Mouse (Mus musculus): Measurements from ENCODE around the gene Slitrk5. TPM values are rescaled to one million over a fixed set of nuclear protein-coding genes. Genes with fewer than 3 reads are reported as not detected.

Gene Slitrk5
- polyA plus RNA-seq (2014; fragmentation: Nextera tagmentation; extraction: Ambion mirVana) = 6.6 and 6.8 TPM in 2 replicates

DNA sequence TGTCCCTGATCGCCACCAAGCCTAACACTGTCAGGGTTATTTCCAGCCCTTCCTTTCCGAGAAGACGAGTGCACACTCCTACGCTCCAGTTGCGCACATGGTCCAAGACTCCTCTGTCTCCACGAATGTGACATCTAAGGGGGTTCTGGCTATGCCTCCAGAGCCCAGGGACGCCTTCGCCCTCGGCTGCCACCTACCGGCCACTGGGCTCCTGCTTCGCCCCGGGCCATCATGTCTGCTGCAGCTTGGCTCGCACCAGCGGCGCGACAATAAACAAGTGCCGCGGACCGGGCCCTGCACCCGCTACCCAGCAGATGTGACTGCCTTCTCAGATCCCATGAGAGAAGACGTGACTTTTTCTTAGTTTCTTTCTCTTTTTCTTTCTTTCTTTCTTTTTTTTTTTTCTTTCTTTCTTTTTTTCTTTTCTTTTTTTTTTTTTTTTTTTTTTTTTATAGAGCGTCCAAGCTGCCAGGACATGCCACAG lies at the start of gene Slitrk5:
Slitrk5 (plus strand) TSS at position 434 of the 484 bp plus-strand sequence.
- H3K4me2 ChIP-seq (replicated peaks; ENCODE audit: low read depth, low read length) = peak within 1 kb of the TSS; percentile 96
- WGBS = under 1% methylated on average over 22 of the region's 22 CpGs
- 0 out of 2 replicates have a peak, but pooled peaks cover 3% of the 10 kb centered on the region for H3K4me1 ChIP-seq (ENCODE audit: control insufficient read depth, insufficient read depth, low read length)
- peak within 1 kb of the TSS; percentile 64 for H3K4me3 ChIP-seq (ENCODE audit: low read depth, low read length)
- peak within 1 kb of the TSS; percentile 47 for H3K9ac ChIP-seq (replicated peaks; ENCODE audit: low read depth, low read length)
- peak; percentile 80; the same call in 1 of the 2 replicates for ATAC-seq (ENCODE audit: insufficient number of reproducible peaks, insufficient read depth, low FRiP score, low read depth)
- peak within 1 kb of the TSS; percentile 62; the same call in 1 of the 2 replicates for H3K27ac ChIP-seq (ENCODE audit: low read length)
- H3K27me3 ChIP-seq (ENCODE audit: control insufficient read depth, insufficient read depth, low read length) = no peaks in the 10 kb centered on the region
- H3K9me3 ChIP-seq (ENCODE audit: control insufficient read depth, low read depth, low read length) = no peaks in the 10 kb centered on the region
- no peaks in the 10 kb centered on the region for H3K36me3 ChIP-seq (ENCODE audit: control insufficient read depth, insufficient read depth, low read length)

DNA sequence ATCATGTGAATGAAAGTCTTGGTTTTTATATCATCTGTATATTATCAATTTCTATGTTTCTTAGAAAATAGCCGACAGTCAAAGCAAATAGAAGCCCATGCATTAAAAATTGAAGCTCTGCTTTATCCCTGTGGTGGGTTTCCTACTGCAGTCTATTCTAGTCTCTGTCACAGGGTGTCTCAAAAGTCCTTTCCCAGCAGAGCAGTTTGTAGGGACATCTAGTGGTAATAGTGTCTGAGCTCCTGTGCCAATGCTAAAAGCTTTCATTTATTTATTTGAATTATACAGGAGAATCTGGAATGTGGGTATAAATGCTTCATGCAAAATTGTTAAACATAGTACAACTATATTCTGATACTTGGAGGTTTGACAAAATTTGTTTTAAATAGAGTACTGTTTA lies 2.0 kb upstream of the Slitrk5 start:
- Histone ChIP-seq H3K9ac (replicated peaks; ENCODE audit: low read depth, low read length) (no peak overlapping the region), H3K4me3 (ENCODE audit: low read depth, low read length) (no peak overlapping the region), H3K4me1 (ENCODE audit: control insufficient read depth, insufficient read depth, low read length) (0 out of 2 replicates have a peak, but pooled peaks cover 3% of the 10 kb centered on the region), H3K4me2 (replicated peaks; ENCODE audit: low read depth, low read length) (no peak overlapping the region), H3K36me3 (ENCODE audit: control insufficient read depth, insufficient read depth, low read length) (no peaks in the 10 kb centered on the region), H3K27ac (ENCODE audit: low read length) (no peak overlapping the region), H3K27me3 (ENCODE audit: control insufficient read depth, insufficient read depth, low read length) (no peaks in the 10 kb centered on the region), H3K9me3 (ENCODE audit: control insufficient read depth, low read depth, low read length) (no peaks in the 10 kb centered on the region)
- no peak for ATAC-seq (ENCODE audit: insufficient number of reproducible peaks, insufficient read depth, low FRiP score, low read depth)
- 53% methylated on average over 1 of the region's 1 CpGs for WGBS

DNA sequence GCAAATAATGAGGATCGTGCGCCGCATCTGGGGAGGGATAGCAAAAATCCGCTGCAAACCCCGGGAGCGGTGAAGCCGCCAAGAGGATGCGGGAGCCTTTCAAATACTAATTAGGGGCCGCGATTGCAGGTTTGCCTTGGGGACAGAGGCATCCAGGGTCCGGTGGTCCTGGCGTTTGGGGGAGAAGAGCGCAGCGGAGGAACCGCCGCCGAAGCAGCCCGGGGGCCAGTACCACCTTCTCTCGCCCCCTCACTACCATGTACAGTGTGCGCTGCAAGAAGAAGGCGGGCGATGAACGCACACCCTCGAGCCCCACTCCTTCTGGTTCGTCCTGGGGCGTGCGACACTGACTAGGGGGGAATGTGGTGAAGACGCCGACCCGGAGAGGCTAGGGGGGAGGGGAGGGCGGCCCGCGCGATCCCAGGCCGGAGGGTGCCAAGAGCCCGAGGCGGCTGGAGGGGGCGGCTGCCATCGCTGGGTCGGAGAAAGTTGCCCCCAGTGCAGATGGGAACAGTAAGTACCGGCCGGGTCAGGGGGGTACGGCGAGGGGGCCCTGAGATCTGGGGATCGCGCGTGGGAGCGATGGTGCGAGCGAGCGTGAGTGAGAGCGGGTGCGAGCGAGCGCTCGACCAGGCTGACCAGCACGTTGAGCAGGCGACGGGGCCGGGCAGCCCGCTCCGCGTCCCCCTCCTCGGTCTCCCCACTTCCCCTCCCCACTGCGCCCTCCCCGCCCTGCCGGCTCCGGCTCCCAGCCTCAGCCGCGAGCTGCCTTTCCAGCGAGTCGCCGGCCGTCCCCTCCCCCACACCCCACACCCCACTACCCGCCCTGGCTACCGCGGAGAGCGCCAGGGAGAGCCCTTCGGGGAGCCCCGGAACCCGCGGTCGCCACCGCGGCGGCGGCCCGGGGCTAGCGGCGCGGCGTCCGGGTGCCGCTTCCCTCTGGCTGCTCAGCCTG lies 591 bp downstream of the Slitrk5 start:
- Histone ChIP-seq H3K9me3 (ENCODE audit: control insufficient read depth, low read depth, low read length) (no peaks in the 10 kb centered on the region), H3K4me2 (replicated peaks; ENCODE audit: low read depth, low read length) (peak overlapping the region; percentile 96), H3K27me3 (ENCODE audit: control insufficient read depth, insufficient read depth, low read length) (no peaks in the 10 kb centered on the region), H3K36me3 (ENCODE audit: control insufficient read depth, insufficient read depth, low read length) (no peaks in the 10 kb centered on the region), H3K4me3 (ENCODE audit: low read depth, low read length) (peak overlapping the region; percentile 64), H3K9ac (replicated peaks; ENCODE audit: low read depth, low read length) (peak overlapping the region; percentile 47), H3K27ac (ENCODE audit: low read length) (peak overlapping the region; percentile 62), H3K4me1 (ENCODE audit: control insufficient read depth, insufficient read depth, low read length) (0 out of 2 replicates have a peak, but pooled peaks cover 3% of the 10 kb centered on the region)
- WGBS = under 1% methylated on average over 81 of the region's 94 CpGs
- ATAC-seq (ENCODE audit: insufficient number of reproducible peaks, insufficient read depth, low FRiP score, low read depth) = peak; percentile 49

DNA sequence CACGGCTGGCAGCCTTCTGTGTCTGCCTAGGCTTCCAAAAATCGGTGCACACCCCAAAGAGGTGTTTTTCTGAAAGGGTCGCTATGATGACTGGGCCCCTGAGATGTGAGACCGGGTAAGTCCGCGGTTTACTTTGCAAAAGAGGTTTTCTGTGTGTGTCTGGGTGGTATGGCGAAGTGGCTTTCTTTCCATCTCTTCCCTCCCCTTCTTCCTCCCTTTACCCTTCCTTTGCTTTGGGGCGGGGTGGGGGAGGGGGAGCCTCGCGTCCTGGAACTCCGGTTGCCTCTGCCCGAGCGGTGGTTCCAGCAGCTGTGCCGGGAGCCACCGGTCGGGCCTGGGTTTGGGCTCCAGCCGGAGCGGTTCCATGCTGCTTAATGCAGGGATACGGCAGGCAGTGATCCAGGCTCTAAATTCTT lies 1.3 kb downstream of the Slitrk5 start:
- ATAC-seq (ENCODE audit: insufficient number of reproducible peaks, insufficient read depth, low FRiP score, low read depth) = no peak
- under 1% methylated on average over 19 of the region's 19 CpGs for WGBS
- peak overlapping the region; percentile 62 for H3K27ac ChIP-seq (ENCODE audit: low read length)

DNA sequence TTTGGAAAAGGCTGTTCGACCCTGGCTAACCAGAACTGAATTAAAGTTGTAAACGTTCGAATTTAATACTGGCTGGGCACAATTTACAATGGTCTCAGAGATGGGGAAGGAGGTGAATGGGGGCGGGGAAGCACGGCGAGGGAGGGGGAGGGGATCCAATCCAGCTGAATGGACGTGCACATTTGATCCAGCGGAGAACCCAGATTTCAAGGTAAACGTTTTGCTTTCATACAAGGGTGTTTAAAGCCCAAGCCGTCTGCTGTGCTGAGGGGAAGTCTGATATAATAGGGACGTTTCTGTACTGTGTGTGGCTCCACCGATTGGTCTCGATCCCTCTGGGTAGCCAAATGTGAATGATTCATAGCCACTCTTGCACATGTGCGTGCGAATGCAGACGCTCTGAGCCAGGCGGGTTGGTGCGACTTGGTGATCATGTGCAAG lies 2.0 kb downstream of the Slitrk5 start:
- H3K36me3 ChIP-seq (ENCODE audit: control insufficient read depth, insufficient read depth, low read length) = no peaks in the 10 kb centered on the region
- WGBS = 1% methylated on average over 18 of the region's 18 CpGs
- H3K9me3 ChIP-seq (ENCODE audit: control insufficient read depth, low read depth, low read length) = no peaks in the 10 kb centered on the region
- H3K9ac ChIP-seq (replicated peaks; ENCODE audit: low read depth, low read length) = no peak overlapping the region
- H3K27me3 ChIP-seq (ENCODE audit: control insufficient read depth, insufficient read depth, low read length) = no peaks in the 10 kb centered on the region
- peak overlapping the region; percentile 96 for H3K4me2 ChIP-seq (replicated peaks; ENCODE audit: low read depth, low read length)
- H3K4me1 ChIP-seq (ENCODE audit: control insufficient read depth, insufficient read depth, low read length) = 0 out of 2 replicates have a peak, but pooled peaks cover 3% of the 10 kb centered on the region
- peak overlapping the region; percentile 64 for H3K4me3 ChIP-seq (ENCODE audit: low read depth, low read length)
- ATAC-seq (ENCODE audit: insufficient number of reproducible peaks, insufficient read depth, low FRiP score, low read depth) = no peak
- H3K27ac ChIP-seq (ENCODE audit: low read length) = 0 out of 2 replicates have a peak overlapping the region, but pooled peaks have one; percentile 27

More for the DNA sequence above, 1.3 kb downstream of the Slitrk5 start:
- 0 out of 2 replicates have a peak, but pooled peaks cover 3% of the 10 kb centered on the region for H3K4me1 ChIP-seq (ENCODE audit: control insufficient read depth, insufficient read depth, low read length)
- no peaks in the 10 kb centered on the region for H3K27me3 ChIP-seq (ENCODE audit: control insufficient read depth, insufficient read depth, low read length)
- peak overlapping the region; percentile 47 for H3K9ac ChIP-seq (replicated peaks; ENCODE audit: low read depth, low read length)
- H3K4me2 ChIP-seq (replicated peaks; ENCODE audit: low read depth, low read length) = peak overlapping the region; percentile 96
- H3K4me3 ChIP-seq (ENCODE audit: low read depth, low read length) = peak overlapping the region; percentile 64
- H3K9me3 ChIP-seq (ENCODE audit: control insufficient read depth, low read depth, low read length) = no peaks in the 10 kb centered on the region
- H3K36me3 ChIP-seq (ENCODE audit: control insufficient read depth, insufficient read depth, low read length) = no peaks in the 10 kb centered on the region

DNA sequence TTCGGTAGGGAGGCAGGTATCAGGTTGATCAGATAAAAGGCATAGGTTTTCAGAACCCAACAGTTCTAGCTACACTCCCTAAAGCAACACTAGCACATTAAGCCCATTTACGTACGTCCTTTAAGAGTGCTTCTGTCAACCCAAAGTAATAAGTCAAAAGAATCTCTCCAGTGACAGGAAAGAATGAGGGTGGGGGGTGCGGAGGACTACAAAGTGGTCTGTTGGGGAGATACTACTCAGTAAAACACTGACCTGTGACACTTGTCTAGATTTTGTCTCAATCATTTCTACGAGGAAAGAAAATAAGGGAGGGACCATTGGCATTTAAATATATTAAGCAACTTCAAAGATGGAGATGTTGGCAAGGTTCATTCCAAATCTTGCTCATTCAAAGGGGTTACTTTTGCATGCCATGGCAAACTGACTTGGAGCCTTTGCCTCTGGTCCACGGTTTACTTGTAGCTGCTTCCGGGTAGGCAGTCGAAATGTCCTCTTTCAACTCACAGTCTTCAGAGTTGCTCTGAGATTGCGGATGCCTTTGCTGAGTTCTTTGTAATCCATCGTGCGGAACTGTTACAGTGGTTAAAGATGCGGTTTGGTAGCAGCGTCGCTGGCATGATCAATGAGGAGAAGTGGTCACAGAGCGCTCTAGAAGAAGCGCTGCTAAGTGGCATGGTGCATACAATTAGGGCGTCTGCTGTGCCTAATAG lies 2.6 kb downstream of the Slitrk5 start:
- 3% methylated on average over 17 of the region's 17 CpGs for WGBS
- Histone ChIP-seq H3K4me3 (ENCODE audit: low read depth, low read length) (peak overlapping the region; percentile 64), H3K9ac (replicated peaks; ENCODE audit: low read depth, low read length) (0 out of 2 replicates have a peak overlapping the region, but pooled peaks have one; percentile 1), H3K4me2 (replicated peaks; ENCODE audit: low read depth, low read length) (peak overlapping the region; percentile 96), H3K9me3 (ENCODE audit: control insufficient read depth, low read depth, low read length) (no peaks in the 10 kb centered on the region), H3K27ac (ENCODE audit: low read length) (no peak overlapping the region), H3K4me1 (ENCODE audit: control insufficient read depth, insufficient read depth, low read length) (0 out of 2 replicates have a peak, but pooled peaks cover 3% of the 10 kb centered on the region), H3K27me3 (ENCODE audit: control insufficient read depth, insufficient read depth, low read length) (no peaks in the 10 kb centered on the region), H3K36me3 (ENCODE audit: control insufficient read depth, insufficient read depth, low read length) (no peaks in the 10 kb centered on the region)
- ATAC-seq (ENCODE audit: insufficient number of reproducible peaks, insufficient read depth, low FRiP score, low read depth) = no peak

DNA sequence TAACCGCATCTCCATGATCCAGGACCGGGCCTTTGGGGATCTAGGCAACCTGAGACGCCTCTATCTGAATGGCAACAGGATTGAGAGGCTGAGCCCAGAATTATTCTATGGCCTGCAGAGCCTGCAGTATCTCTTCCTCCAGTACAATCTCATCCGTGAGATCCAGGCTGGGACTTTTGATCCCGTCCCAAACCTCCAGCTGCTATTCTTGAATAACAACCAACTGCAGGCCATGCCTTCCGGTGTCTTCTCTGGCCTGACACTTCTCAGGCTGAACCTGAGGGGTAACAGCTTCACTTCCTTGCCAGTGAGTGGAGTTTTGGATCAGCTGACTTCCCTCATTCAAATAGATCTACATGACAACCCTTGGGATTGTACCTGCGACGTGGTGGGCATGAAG lies 5.4 kb downstream of the Slitrk5 start:
- 65% methylated on average over 8 of the region's 8 CpGs for WGBS
- Histone ChIP-seq H3K27me3 (ENCODE audit: control insufficient read depth, insufficient read depth, low read length) (no peaks in the 10 kb centered on the region), H3K4me1 (ENCODE audit: control insufficient read depth, insufficient read depth, low read length) (0 out of 2 replicates have a peak, but pooled peaks cover 3% of the 10 kb centered on the region), H3K36me3 (ENCODE audit: control insufficient read depth, insufficient read depth, low read length) (no peaks in the 10 kb centered on the region), H3K4me3 (ENCODE audit: low read depth, low read length) (0 out of 2 replicates have a peak overlapping the region, but pooled peaks have one; percentile 48), H3K9ac (replicated peaks; ENCODE audit: low read depth, low read length) (no peak overlapping the region), H3K4me2 (replicated peaks; ENCODE audit: low read depth, low read length) (peak overlapping the region; percentile 97; the same call in 1 of the 2 replicates), H3K9me3 (ENCODE audit: control insufficient read depth, low read depth, low read length) (no peaks in the 10 kb centered on the region), H3K27ac (ENCODE audit: low read length) (no peak overlapping the region)
- ATAC-seq (ENCODE audit: insufficient number of reproducible peaks, insufficient read depth, low FRiP score, low read depth) = no peak
